Mouse (Mus musculus) heart, adult 2 months (tissue): Measurements from ENCODE around the gene Fra10ac1. TPM values are rescaled to one million over a fixed set of nuclear protein-coding genes. Genes with fewer than 3 reads are reported as not detected.

ENCODE experiments used
- DNase-seq, 2 experiments: peaks; one replicate each; pipeline ENCODE4 v3.0.0; 2021
- H3K27ac ChIP-seq: fragments of 200-600 bp; 2 replicates; pipeline ENCODE4 v1.8.1; 2022
- H3K27me3 ChIP-seq: fragments of 200-500 bp; 2 replicates; pipeline ENCODE4 v1.6.1; 2012; ENCODE audit warnings: mild to moderate bottlenecking, low read length, inconsistent platforms, mixed read lengths; ENCODE audit not compliant: control insufficient read depth, insufficient read depth
- H3K36me3 ChIP-seq: fragments of 200-500 bp; 2 replicates; pipeline ENCODE4 v1.6.1; 2012; ENCODE audit warnings: low read length, inconsistent platforms; ENCODE audit not compliant: control insufficient read depth, insufficient read depth
- H3K4me1 ChIP-seq: fragments of 200-500 bp; 2 replicates; pipeline ENCODE4 v1.6.1; 2011; ENCODE audit warnings: low read length; ENCODE audit not compliant: control insufficient read depth, insufficient read depth
- H3K4me3 ChIP-seq: fragments of 200-600 bp; 2 replicates; pipeline ENCODE4 v1.8.1; 2022
- H3K79me2 ChIP-seq: fragments of 200-500 bp; replicated peaks from 2 replicates; pipeline ENCODE4 v1.6.1; 2012; ENCODE audit warnings: mild to moderate bottlenecking, inconsistent platforms, low read length, moderate library complexity, mixed read lengths; ENCODE audit not compliant: control insufficient read depth, insufficient read depth
- H3K9ac ChIP-seq: fragments of 200-500 bp; 2 replicates; pipeline ENCODE4 v1.6.1; 2012; ENCODE audit warnings: low read depth, mild to moderate bottlenecking, control low read depth, inconsistent platforms, low read length, mixed read lengths
- CTCF ChIP-seq: fragments of 200-600 bp; IDR thresholded peaks from 2 replicates; pipeline ENCODE4 v1.8.1; 2022; ENCODE audit warnings: antibody characterized with exemption, mild to moderate bottlenecking, moderate library complexity
- EP300 ChIP-seq: fragments of 200-500 bp; IDR thresholded peaks from 2 replicates; pipeline ENCODE4 v1.6.1; 2011; ENCODE audit warnings: low read depth, low read length, control low read depth; ENCODE audit not compliant: insufficient read depth
- POLR2A ChIP-seq: fragments of 200-500 bp; IDR thresholded peaks from 2 replicates; pipeline ENCODE4 v1.6.1; 2011; ENCODE audit warnings: mild to moderate bottlenecking, low read depth, low read length, control low read depth; ENCODE audit not compliant: insufficient read depth
- WGBS: fragments of 180-500 bp; shearing (Covaris S2); methylation state at CpG from one replicate; pipeline ENCODE4 v1.1.7; 2018; 5-methylcytosine and 5-hydroxymethylcytosine counted together
- intact Hi-C: fragments of 180-260 bp; cut with DNase I; formaldehyde crosslinking; loops from one replicate; pipeline ENCODE4 v1.15.1; 2025
- polyA plus RNA-seq: library from polyadenylated mRNA; depleted of rRNA; stranded (reverse); fragments of >200 nt; gene quantifications from 2 replicates; pipeline ENCODE4 v1.2.3, GENCODE M21; 2012; rRNA removed
- total RNA-seq, 2 experiments: library from RNA; stranded (reverse); gene quantifications; 2 replicates each; pipeline ENCODE4 v1.2.3; 2021

Gene Fra10ac1
- total and polyA plus RNA-seq, 3 experiments, result 4.7 to 12.9 (median 12.2) TPM

DNA sequence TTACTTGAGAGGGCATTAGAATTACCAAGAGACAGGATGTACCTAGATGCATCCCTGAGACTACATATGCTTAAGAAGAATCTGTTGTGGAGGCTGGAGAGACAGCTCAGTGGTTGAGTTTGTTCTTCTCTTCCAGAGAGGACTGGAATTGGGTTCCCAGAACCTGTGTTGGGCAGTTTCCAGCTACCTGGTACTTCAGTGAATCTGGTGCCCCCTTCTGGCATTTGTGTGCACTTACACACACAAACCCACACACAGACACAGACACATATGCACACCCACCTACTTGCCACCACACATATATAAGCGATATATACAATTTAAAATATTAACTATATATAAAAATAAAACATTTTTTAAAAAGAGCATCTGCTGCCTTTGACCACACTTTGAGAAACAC lies 67.7 kb downstream of the Fra10ac1 start:
- DNase-seq, result no peak
- TF ChIP-seq CTCF (no peak), EP300 (no peak), POLR2A (no peak)
- Histone ChIP-seq H3K4me1 (no peaks in the 10 kb centered on the region), H3K27me3 (no peaks in the 10 kb centered on the region; the same call in 1 of the 2 replicates), H3K79me2 (no peaks in the 10 kb centered on the region), H3K36me3 (no peaks in the 10 kb centered on the region), H3K27ac (no peak overlapping the region), H3K4me3 (no peak overlapping the region), H3K9ac (no peak overlapping the region)
- WGBS, result 92% methylated on average over 1 of the region's 1 CpGs
- intact Hi-C loops, result no loop called here

GRCm38 (mm10) chr19:38143540-38144271 lies 80.2 kb downstream of the Fra10ac1 start:
- Histone ChIP-seq H3K27me3 (no peaks in the 10 kb centered on the region), H3K36me3 (no peaks in the 10 kb centered on the region), H3K9ac (no peak overlapping the region), H3K4me3 (no peak overlapping the region), H3K4me1 (no peaks in the 10 kb centered on the region), H3K27ac (no peak overlapping the region), H3K79me2 (no peaks in the 10 kb centered on the region)
- no peak for DNase-seq
- intact Hi-C loops, result no loop called here
- 49% methylated on average over 4 of the region's 4 CpGs for WGBS
- no peak for TF ChIP-seq EP300
- TF ChIP-seq CTCF, result no peak
- no peak for TF ChIP-seq POLR2A

Other genes starting within 250 kb of the Fra10ac1 start
- gene Myof, start 180.6 kb downstream of the Fra10ac1 start, total RNA-seq, result 1 to 10 TPM; 8.4 to 8.9 TPM
- 6.2 and 6.5 TPM in 2 replicates for gene Myof, start 180.6 kb downstream of the Fra10ac1 start, polyA plus RNA-seq
- gene Cep55, start 169.1 kb downstream of the Fra10ac1 start, total RNA-seq, result under 1 TPM; 0.27 to 0.44 TPM
- gene Cep55, start 169.1 kb downstream of the Fra10ac1 start, polyA plus RNA-seq, result 0.18 and 0.20 TPM in 2 replicates
- under 1 TPM in 1 of 2 experiments, not detected in 1; 0.20 TPM for gene Ffar4, start 127.1 kb downstream of the Fra10ac1 start, total RNA-seq
- 0.35 and 2.3 TPM in 2 replicates for gene Ffar4, start 127.1 kb downstream of the Fra10ac1 start, polyA plus RNA-seq
- 1 to 10 TPM; 2.4 to 2.8 TPM for gene Rbp4, start 98.9 kb downstream of the Fra10ac1 start, total RNA-seq
- gene Rbp4, start 98.9 kb downstream of the Fra10ac1 start, polyA plus RNA-seq, result 9.5 and 17.0 TPM in 2 replicates
- not detected for gene Pde6c, start 91.4 kb downstream of the Fra10ac1 start, total RNA-seq
- not detected in 2 replicates for gene Pde6c, start 91.4 kb downstream of the Fra10ac1 start, polyA plus RNA-seq
- 1 to 10 TPM; 2.2 to 4.6 TPM for gene Lgi1, start 40.4 kb upstream of the Fra10ac1 start, total RNA-seq
- gene Lgi1, start 40.4 kb upstream of the Fra10ac1 start, polyA plus RNA-seq, result 1.6 and 6.4 TPM in 2 replicates
- 1 to 10 TPM; 2.0 to 2.2 TPM for gene Slc35g1, start 171.8 kb upstream of the Fra10ac1 start, total RNA-seq
- 0.92 and 1.4 TPM in 2 replicates for gene Slc35g1, start 171.8 kb upstream of the Fra10ac1 start, polyA plus RNA-seq